Mouse (Mus musculus): ENCODE data around the gene Gpr19.

DNA sequence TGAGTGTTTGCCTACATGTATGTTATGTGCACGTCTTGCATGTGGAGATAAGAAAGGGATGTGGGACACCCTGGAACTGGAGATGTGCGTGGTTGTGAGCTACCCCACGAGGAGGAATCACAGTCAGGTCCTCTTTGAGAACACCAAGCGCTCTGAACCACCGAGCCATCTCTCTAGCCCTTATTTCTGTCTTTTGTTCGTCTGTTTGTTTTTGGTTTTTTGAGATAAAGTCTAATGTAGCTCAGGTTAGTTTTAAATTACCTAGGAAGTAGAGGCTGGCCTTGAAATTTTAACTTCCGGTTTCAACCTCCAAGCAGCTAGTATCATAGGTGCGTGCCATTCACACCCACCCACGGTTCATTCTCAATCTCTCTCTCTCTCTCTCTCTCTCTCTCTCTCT, 48.5 kb upstream of the Gpr19 start:
- TF ChIP-seq HCFC1 (IDR thresholded peaks at IDR 0.05; ENCODE audit: borderline replicate concordance, insufficient read depth, low read length) (no peak), CHD2 (IDR thresholded peaks at IDR 0.05; ENCODE audit: low read depth, low read length) (no peak), MAFK (IDR thresholded peaks at IDR 0.05; ENCODE audit: insufficient read depth, low read depth, low read length) (no peak), ZC3H11A (IDR thresholded peaks at IDR 0.05; ENCODE audit: borderline replicate concordance, low read depth, low read length) (no peak), ZNF384 (IDR thresholded peaks at IDR 0.05; ENCODE audit: low read depth, low read length) (no peak)
